Mouse (Mus musculus) layer of hippocampus, postnatal 14 days (tissue): ENCODE data around the gene Arl14. TPM values are rescaled to one million over a fixed set of nuclear protein-coding genes. Genes with fewer than 3 reads are reported as not detected.

Experiments
- DNase-seq, 2 experiments: peaks; one replicate each; pipeline ENCODE4 v3.0.0; 2021 to 2022; ENCODE audit warnings: low spot score in 2 of 2, mixed read lengths in 1 of 2
- long read RNA-seq, 2 experiments: library from polyadenylated mRNA; stranded (forward); transcript quantifications; one replicate each; pipeline ENCODE4 v2.0.0; 2021
- total RNA-seq, 2 experiments: library from RNA; stranded (reverse); gene quantifications; 2 replicates each; pipeline ENCODE4 v1.2.3; 2021

Arl14 gene
- not detected for total RNA-seq
- long read RNA-seq, experiment 1, result 0 reads
- long read RNA-seq, experiment 2, result 0 reads

DNA sequence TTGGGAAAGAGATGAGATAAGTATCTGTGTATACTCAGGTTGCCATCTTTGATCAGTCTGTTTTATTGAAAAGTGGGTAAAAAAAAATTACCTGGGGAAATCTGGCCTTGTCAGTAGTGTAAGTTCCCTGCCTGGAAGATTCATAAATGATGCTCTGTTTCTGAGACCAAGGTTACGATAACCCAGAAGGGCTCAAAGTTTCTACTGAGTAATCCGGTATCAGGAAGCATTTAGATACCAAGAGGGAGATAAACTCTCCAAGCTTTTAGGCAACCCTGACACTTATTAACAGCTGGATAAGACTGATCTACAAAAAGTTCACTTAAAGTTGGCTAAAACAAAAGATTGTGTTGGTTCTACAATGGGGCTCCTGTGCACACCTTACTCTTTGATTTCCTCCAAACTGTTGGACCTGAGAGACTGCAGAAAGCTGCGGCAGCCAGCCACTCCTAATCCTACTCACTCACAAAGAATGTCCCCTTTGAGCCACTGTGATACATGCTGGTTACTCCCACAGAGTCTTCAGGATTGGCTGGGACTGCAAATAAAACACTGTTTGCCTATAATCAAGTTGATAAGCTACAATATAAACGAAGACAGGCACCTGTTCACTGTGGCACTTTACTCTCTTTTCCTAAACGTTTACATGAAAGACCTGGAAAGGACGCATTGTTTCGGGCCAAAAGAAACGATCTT lies at the start of gene Arl14:
Arl14 (plus strand) TSS at position 614 of the 696 bp plus-strand sequence.
- DNase-seq, result no peak

DNA sequence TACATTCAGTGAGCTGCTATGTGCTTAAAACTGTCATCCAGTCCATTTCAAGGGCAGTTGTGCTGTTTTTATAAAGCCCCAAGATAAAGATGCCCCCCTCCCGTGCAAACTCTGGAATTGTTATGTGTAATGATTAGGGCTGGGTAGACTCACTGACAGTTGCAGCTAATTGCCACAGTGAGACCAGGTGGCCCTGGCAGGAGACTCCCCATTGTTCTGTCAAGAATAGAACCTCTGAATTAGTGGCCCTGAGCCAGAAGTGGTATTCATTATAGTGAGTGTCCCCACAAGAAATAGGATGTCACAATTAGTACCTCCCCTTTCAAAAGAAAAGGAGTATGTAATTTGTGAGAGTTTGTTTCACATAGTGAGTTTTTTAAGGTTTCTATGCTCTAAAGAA lies 47.0 kb upstream of the Arl14 start:
- no peak for DNase-seq

DNA sequence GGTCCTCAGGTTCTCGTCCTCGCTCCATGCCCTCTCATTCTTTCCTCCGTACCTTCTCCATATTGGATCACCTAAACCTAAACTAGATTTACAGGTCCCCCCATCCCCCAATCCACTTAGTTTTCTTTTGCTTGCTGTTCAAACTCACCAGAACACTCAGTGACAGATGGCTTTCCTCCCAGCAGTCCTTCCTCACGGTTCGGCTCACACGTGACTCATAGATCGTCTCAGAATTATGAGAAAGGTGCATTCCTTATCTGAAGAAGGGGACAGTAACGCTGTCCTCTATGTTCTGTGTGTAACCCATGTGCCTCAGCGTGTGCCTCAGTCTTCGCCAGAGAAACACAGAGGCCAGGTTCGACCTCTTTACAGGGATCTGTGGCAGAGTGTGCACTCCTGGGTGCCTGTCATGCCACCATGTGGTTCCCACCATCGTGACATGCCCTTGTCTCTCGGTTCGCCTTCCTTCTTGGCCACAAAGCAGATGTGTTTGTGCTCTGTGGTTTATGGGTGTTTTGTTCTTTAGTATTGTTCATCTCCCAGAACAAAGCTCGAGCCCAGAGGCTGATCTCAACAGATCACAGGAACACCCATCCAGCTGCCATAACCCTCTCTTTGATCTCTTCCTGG lies 44.9 kb upstream of the Arl14 start:
- DNase-seq, result no peak

DNA sequence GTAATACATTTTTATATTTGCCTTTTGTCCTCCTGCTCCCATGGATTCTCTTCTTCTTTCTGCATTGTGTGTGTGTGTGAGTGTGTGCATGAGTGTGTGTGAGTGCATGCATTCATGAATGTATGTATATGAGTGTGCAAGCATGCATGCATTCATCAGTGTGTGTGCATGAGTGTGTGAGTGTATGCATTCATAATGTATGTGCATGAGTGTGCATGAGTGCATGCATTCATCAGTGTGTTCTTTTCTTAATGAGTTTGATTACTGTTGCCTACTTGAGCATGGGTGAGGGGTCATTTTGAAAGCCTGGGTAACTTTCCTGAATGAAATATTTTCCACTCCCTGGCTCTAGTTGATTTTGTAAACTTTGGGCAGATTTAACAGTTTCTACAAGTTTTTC lies 44.3 kb upstream of the Arl14 start:
- no peak for DNase-seq

GRCm38 (mm10) chr3:69178365-69179004 lies 43.7 kb upstream of the Arl14 start:
- DNase-seq, result no peak

GRCm38 (mm10) chr3:69181531-69181930 lies 40.7 kb upstream of the Arl14 start:
- DNase-seq, result no peak

GRCm38 (mm10) chr3:69182225-69182624 lies 40.0 kb upstream of the Arl14 start:
- no peak for DNase-seq

GRCm38 (mm10) chr3:69185244-69185643 lies 37.0 kb upstream of the Arl14 start:
- DNase-seq, result no peak

- DNase-seq, result no peak
Measured at GRCm38 (mm10) chr3:69186031-69186430, 36.2 kb upstream of the Arl14 start.

DNA sequence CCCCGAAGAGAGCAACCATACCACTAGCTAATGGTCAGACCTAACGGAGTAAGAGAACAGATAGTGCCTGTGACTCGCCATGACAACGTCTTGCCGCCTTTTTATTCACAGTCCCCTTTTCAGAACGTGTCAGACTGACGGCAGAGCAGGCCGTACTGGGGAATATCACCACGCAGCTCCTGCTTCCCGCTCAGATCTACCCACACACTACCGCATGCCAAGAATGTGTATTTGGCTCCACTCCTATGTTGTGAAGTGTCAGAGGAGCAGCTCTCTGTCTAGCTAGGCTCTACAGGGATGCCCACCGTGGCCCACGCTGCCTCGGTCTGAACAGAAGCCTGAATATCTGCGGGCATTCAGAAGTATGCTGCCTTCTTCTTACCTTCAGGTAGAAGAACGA lies 35.6 kb upstream of the Arl14 start:
- DNase-seq, result peak; percentile 22 to 49

GRCm38 (mm10) chr3:69192995-69193394 lies 29.2 kb upstream of the Arl14 start:
- DNase-seq, result no peak

DNA sequence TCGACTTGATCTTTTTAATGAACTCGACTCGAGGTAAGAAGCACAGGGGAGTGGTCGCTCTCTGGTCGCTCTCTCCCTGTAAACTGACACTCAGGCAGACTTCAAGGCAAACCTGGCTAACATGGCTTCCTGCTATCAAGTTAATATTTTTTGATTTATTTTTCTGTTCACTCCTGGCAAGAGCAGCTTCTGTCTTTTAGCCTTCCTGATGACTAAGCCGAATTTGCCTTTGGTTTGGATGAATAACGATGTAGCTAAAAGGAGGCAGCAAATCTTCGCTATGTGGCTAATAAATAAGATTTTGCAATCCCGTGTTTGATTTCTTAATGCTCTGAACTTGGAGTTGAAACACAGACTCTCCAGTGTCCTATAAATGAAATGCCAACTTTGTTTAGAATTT lies 27.7 kb upstream of the Arl14 start:
- DNase-seq, result peak in 1 of 2 experiments; percentile 9

DNA sequence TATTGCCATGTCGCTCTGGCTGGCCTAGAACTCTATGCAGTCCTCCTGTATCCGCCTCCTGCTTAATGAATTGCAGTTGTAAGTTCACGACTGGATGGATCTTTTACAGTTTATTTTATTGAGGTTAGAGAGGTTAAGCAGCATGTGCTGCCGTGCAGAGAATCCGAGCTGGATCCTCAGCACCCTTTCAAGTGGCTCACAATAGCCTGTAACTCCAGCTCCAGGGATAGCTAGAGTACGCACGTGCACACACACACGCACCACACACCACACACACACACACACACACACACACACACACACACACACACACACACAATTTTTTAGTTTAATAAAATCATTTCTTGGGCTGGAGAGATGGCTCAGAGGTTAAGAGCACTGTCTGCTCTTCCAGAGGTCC lies 27.0 kb upstream of the Arl14 start:
- no peak for DNase-seq

- no peak for DNase-seq
Measured at GRCm38 (mm10) chr3:69198098-69198497, 24.1 kb upstream of the Arl14 start.

GRCm38 (mm10) chr3:69200251-69200650 lies 22.0 kb upstream of the Arl14 start:
- no peak for DNase-seq

DNA sequence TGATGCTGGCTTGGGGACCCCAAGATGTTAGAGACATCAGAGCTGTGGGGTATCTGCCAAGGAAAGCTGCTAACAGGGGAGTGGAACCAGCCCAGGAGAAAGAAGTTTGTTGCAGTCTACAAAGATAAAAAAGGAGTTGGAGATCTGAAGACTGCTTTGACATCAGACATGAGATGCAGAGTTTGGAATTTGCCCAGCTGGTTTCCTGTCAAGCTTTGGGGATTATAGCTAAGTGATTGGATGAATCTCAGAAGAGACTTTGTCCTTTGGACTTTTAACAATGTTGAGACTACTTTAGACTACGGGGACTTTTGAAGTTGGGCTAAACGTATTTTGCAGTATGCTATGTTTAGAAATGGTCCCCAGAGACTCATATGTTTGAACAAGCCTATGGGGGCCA lies 21.0 kb upstream of the Arl14 start:
- no peak for DNase-seq

GRCm38 (mm10) chr3:69202876-69203275 lies 19.3 kb upstream of the Arl14 start:
- no peak for DNase-seq

DNA sequence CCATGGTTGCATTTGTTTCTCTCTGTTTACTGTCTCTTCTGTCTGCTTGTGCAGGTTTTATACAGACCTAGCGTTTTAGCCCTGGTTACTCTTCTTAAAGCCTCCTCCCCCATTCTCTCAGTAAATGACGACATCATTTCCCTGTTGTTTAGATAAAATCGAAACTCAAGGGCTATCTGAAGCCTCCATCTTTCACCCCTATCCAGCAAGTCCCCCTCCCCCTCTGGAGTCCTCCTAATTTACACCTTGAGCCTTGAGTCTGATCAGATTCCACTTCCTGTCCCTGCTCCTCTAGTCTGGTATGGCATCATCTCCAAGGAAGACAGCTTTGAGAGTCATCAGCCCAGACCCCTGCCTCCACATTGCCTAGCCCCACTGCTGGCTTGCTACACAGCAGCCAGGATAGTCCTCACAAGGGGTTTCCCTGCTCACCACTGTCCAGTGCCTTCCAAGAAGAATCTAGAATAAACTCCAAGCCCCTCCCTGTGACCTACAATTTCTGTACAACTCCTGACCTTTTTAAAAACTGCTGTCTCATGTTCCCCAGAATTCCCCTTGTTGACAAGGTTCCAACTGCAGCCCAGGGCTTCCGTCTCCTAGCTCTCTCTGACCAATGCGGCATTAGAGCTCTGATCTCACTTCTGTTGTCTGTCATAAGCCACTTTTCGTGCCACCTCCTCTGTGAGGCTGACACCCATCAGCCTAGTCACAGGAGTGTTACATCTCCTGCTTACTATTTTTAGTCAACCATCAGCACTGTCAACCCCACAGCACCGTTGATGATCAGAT lies 16.8 kb upstream of the Arl14 start:
- no peak for DNase-seq

- DNase-seq, result no peak
Measured at GRCm38 (mm10) chr3:69206193-69206893, 15.9 kb upstream of the Arl14 start.

- DNase-seq, result no peak
Measured at GRCm38 (mm10) chr3:69208441-69209309, 13.5 kb upstream of the Arl14 start.
